Mouse (Mus musculus) embryonic facial prominence, embryonic 12.5 days (tissue): Measurements from ENCODE around the gene Taar8c. TPM values are rescaled to one million over a fixed set of nuclear protein-coding genes. Genes with fewer than 3 reads are reported as not detected.
"Not testable (repeated sequence)": the region's sequence is repeated elsewhere in the genome, so short reads cannot be mapped to it uniquely, and the experiment has no call there.

Experiments used
- ATAC-seq: fragments of 200-750 bp; cut with Nextera tagmentation; 2 replicates; pipeline ENCODE4 v1.8.0; 2017; ENCODE audit not compliant: insufficient number of reproducible peaks, insufficient read depth, low FRiP score, low TSS enrichment
- H3K27ac ChIP-seq: fragments of 300-500 bp; sonication (generic); 2 replicates; pipeline ENCODE4 v1.5.1; 2016; ENCODE audit warnings: mild to moderate bottlenecking
- H3K27me3 ChIP-seq: fragments of 300-500 bp; sonication (generic); 2 replicates; pipeline ENCODE4 v1.6.1; 2016; ENCODE audit warnings: mild to moderate bottlenecking, moderate library complexity
- H3K36me3 ChIP-seq: fragments of 300-500 bp; sonication (generic); 2 replicates; pipeline ENCODE4 v1.6.1; 2016; ENCODE audit warnings: mild to moderate bottlenecking
- H3K4me1 ChIP-seq: fragments of 300-500 bp; sonication (generic); 2 replicates; pipeline ENCODE4 v1.6.1; 2016
- H3K4me2 ChIP-seq: fragments of 300-500 bp; sonication (generic); replicated peaks from 2 replicates; pipeline ENCODE4 v1.6.1; 2016; ENCODE audit warnings: mild to moderate bottlenecking, moderate library complexity
- H3K4me3 ChIP-seq: fragments of 300-500 bp; sonication (generic); 2 replicates; pipeline ENCODE4 v1.5.1; 2016; ENCODE audit warnings: mild to moderate bottlenecking
- H3K9ac ChIP-seq: fragments of 300-500 bp; sonication (generic); 2 replicates; pipeline ENCODE4 v1.6.1; 2016; ENCODE audit warnings: mild to moderate bottlenecking, moderate library complexity
- H3K9me3 ChIP-seq: fragments of 300-500 bp; sonication (generic); 2 replicates; pipeline ENCODE4 v1.6.1; 2016; ENCODE audit warnings: mild to moderate bottlenecking, moderate library complexity
- WGBS: fragments of 180-500 bp; shearing (Covaris S2); methylation state at CpG from one replicate; pipeline ENCODE4 v1.1.7; 2016; 5-methylcytosine and 5-hydroxymethylcytosine counted together
- polyA plus RNA-seq: library from polyadenylated mRNA; unstranded; fragments of >200 nt; fragmentation: Nextera tagmentation; extraction: Ambion mirVana; gene quantifications from 2 replicates; pipeline ENCODE4 v1.2.1, GENCODE M21; 2016

Gene Taar8c
- polyA plus RNA-seq, 1 experiment from 2014 or later, result not detected

DNA sequence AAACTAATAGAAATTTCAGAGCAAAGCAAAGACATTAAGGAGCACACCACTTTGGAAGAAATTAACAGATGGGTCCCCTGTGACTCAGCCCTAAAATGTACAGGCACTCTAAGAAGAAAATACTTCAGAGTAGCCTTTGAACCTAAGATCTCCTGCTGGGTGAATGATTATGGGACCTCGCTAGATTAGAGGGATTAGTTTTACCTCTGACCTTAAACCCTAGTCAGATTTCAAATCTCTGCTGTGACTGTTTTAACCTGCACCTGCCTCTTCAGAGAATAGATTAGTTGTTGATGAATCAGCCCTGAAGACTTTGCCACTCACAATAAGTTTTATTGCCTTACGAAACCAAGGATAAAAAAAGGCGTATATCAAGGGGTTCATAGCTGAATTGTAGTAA lies 6.5 kb upstream of the Taar8c start:
- H3K27me3 ChIP-seq, result no peaks in the 10 kb centered on the region
- no peaks in the 10 kb centered on the region for H3K4me1 ChIP-seq
- 61% methylated on average over 3 of the region's 3 CpGs for WGBS
- no peaks in the 10 kb centered on the region for H3K9me3 ChIP-seq
- H3K36me3 ChIP-seq, result no peaks in the 10 kb centered on the region
- no peak overlapping the region for H3K4me3 ChIP-seq
- ATAC-seq, result no peak
- H3K27ac ChIP-seq, result no peak overlapping the region
- H3K9ac ChIP-seq, result no peak overlapping the region
- H3K4me2 ChIP-seq, result no peak overlapping the region

DNA sequence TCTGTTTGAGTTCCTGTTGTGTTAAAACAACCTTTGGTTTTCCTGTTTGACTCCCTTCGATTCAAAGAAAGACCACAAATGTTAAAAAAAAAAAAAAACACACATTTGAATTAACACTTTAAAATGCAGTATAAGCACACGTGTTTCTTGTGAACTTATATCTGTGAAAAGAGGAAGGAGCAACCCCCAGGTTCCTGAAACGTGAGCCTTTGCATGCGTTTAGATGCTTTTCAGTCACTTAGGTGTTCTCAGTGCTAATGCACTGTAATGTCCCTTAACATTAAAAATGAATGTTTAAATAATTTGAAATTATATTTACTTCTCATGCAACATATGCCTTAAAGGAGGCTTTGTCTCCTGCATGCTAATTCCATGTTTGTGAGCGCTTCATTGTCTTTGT lies 6.0 kb upstream of the Taar8c start:
- WGBS, result 60% methylated on average over 5 of the region's 5 CpGs
- no peak overlapping the region for H3K4me2 ChIP-seq
- no peaks in the 10 kb centered on the region for H3K36me3 ChIP-seq
- no peaks in the 10 kb centered on the region for H3K9me3 ChIP-seq
- H3K4me3 ChIP-seq, result no peak overlapping the region
- H3K9ac ChIP-seq, result no peak overlapping the region
- no peaks in the 10 kb centered on the region for H3K27me3 ChIP-seq
- ATAC-seq, result no peak
- H3K27ac ChIP-seq, result no peak overlapping the region
- H3K4me1 ChIP-seq, result no peaks in the 10 kb centered on the region

DNA sequence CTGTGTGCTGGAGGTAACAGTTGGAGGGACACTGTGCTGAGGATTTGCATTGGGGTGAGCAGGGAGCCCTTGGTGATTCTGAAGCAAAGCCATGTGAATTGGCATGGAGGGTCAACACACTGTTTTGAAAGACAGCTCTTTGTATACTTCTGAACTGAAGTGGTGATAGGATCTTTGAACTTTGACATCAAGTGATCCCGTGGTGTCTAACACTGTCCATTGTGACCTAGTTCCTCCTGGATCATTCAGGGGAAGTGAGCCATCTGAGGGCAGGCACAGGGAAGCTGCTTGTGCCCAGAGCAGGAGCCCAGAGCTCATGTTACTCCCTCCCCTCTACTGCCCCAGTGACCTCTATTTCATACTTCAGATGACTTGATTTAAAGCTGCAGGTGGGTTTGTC lies 1.6 kb upstream of the Taar8c start:
- H3K9me3 ChIP-seq, H3K27me3 ChIP-seq, H3K27ac ChIP-seq, ATAC-seq, H3K9ac ChIP-seq, H3K4me3 ChIP-seq, H3K4me1 ChIP-seq, H3K36me3 ChIP-seq, H3K4me2 ChIP-seq: not testable (repeated sequence)
- 17% methylated on average over 1 of the region's 1 CpGs for WGBS

DNA sequence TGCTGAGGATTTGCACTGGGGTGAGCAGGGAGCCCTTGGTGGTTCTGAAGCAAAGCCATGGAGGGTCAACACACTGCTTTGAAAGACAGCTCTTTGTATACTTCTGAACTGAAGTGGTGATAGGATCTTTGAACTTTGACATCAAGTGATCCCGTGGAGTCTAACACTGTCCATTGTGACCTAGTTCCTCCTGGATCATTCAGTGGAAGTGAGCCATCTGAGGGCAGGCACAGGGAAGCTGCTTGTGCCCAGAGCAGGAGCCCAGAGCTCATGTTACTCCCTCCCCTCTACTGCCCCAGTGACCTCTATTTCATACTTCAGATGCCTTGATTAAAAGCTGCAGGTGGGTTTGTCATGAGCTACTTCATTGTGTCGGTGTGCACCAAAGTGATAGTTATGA lies 4.7 kb downstream of the Taar8c start:
- 34% methylated on average over 2 of the region's 2 CpGs for WGBS
- not testable (repeated sequence) for ATAC-seq, H3K27ac ChIP-seq, H3K4me3 ChIP-seq, H3K36me3 ChIP-seq, H3K4me2 ChIP-seq, H3K4me1 ChIP-seq, H3K9ac ChIP-seq, H3K27me3 ChIP-seq, H3K9me3 ChIP-seq

DNA sequence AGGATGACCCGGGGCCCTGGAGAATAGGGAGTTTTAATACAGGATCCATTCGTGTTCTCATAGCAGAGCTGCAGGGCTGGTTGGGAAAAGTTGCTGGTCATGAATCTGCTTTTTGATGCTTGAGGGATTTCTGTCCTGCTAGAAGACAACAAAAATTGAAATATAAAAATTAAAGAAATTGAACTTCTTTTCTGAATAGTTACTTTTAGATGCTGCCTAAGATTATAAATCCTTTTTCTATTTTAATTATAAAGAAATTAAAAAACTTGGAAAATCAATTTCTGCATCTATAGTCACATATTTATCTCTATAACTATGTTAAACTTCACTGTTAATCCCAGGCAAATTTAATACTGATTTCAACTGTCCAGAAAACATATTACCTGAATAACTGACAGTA lies 9.5 kb downstream of the Taar8c start, which contains the start of gene Taar8b:
TSS of gene Taar8b (minus strand) at position 101 of the 400 bp plus-strand sequence.
- Histone ChIP-seq H3K9ac (no peak within 1 kb of the TSS), H3K27ac (no peak within 1 kb of the TSS), H3K9me3 (no peaks in the 10 kb centered on the region), H3K27me3 (no peaks in the 10 kb centered on the region), H3K4me2 (no peak within 1 kb of the TSS), H3K4me3 (no peak within 1 kb of the TSS), H3K36me3 (no peaks in the 10 kb centered on the region), H3K4me1 (no peaks in the 10 kb centered on the region)
- 70% methylated on average over 2 of the region's 2 CpGs for WGBS
- no peak for ATAC-seq

DNA sequence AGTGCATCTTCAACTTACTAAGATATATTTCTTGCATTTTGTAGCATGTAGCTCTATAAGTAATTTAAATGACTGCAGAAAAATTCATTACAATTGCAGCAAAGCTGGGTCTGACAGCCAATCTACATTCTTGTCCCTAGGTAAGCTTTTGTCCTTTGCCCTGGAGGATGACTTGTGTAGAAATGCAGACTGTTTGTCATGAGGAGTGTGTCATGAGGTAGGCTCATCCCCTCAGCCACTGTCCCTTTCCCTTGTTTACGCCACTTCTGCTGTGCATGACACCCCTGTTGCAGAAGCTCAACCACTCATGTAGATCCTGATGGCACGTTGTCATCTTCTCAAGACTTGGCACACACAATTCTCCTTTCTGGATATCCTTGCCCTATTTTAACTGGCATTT lies 14.5 kb downstream of the Taar8c start:
- Histone ChIP-seq H3K9ac (no peak overlapping the region), H3K4me2 (no peak overlapping the region), H3K9me3 (no peaks in the 10 kb centered on the region), H3K27me3 (no peaks in the 10 kb centered on the region), H3K4me1 (no peaks in the 10 kb centered on the region), H3K4me3 (no peak overlapping the region), H3K27ac (no peak overlapping the region), H3K36me3 (no peaks in the 10 kb centered on the region)
- 93% methylated on average over 2 of the region's 2 CpGs for WGBS
- ATAC-seq, result no peak

DNA sequence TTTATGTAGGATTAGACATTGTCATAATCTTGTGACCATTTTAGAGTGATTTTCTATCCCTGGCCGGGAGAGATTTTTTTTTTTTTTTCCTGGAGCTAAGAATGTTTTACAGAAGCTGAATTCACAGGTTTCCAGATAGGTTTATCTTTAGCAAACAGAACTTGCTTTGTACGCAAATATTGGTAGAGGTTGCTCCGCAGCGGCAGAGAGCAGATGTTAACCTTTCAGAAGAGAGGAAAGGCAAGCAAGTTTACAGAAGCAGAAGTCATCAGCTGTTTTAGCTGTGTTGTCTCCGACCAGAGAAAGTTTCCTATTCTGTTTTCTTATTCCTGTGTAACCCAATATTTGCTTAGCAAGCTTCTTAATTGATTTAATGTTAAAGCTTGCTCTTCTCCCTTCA lies 15.2 kb downstream of the Taar8c start:
- Histone ChIP-seq H3K4me3 (no peak overlapping the region), H3K27ac (no peak overlapping the region), H3K4me1 (no peaks in the 10 kb centered on the region), H3K27me3 (no peaks in the 10 kb centered on the region), H3K9me3 (no peaks in the 10 kb centered on the region), H3K36me3 (no peaks in the 10 kb centered on the region), H3K4me2 (no peak overlapping the region), H3K9ac (no peak overlapping the region)
- no peak for ATAC-seq
- WGBS, result 77% methylated on average over 5 of the region's 5 CpGs

DNA sequence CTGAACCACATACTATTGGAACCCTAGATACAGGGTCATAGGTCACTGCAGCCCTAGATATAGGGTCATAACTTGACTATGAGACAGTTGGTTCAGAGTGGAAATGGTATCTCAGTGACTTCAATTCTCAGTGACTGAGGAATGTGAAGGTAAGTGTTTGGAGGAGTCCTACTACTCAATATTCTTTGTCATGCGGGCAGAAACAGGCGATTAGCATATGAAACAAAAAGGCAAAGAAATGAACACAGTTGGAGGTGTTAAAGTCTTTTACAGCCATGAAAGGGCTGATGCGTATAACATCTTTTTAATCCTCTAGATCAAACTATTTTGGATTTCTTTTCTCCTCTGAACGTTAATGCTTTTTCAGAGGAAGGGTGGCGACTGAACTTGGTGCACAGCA lies 15.8 kb downstream of the Taar8c start:
- Histone ChIP-seq H3K4me1 (no peaks in the 10 kb centered on the region), H3K27ac (no peak overlapping the region), H3K9ac (no peak overlapping the region), H3K4me2 (no peak overlapping the region), H3K36me3 (no peaks in the 10 kb centered on the region), H3K9me3 (no peaks in the 10 kb centered on the region), H3K27me3 (no peaks in the 10 kb centered on the region), H3K4me3 (no peak overlapping the region)
- WGBS, result 81% methylated on average over 5 of the region's 5 CpGs
- ATAC-seq, result no peak

DNA sequence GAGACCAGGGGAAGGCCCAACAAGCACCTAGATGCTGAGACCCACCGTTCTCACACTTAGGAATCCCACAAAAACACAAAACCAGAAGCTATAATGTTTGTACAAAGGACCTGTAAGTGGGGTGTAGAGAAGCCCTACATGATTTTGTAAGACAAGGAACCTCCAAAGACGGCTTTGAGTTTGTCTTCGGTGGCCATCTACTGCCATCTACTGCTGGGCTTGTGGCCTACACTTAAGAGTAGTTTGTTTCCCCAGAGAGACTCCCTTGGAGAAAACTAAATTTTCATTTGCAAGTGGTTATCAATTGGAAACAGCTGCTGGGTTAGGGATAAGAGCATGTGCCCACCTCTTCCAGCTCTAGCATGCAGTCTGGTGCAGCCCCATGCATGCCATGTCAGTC lies 21.5 kb downstream of the Taar8c start:
- Histone ChIP-seq H3K36me3 (no peaks in the 10 kb centered on the region), H3K27me3 (no peaks in the 10 kb centered on the region), H3K27ac (no peak overlapping the region), H3K4me3 (no peak overlapping the region), H3K9me3 (no peaks in the 10 kb centered on the region), H3K4me1 (no peaks in the 10 kb centered on the region), H3K4me2 (no peak overlapping the region), H3K9ac (no peak overlapping the region)
- WGBS, result 41% methylated on average over 3 of the region's 3 CpGs
- no peak for ATAC-seq

DNA sequence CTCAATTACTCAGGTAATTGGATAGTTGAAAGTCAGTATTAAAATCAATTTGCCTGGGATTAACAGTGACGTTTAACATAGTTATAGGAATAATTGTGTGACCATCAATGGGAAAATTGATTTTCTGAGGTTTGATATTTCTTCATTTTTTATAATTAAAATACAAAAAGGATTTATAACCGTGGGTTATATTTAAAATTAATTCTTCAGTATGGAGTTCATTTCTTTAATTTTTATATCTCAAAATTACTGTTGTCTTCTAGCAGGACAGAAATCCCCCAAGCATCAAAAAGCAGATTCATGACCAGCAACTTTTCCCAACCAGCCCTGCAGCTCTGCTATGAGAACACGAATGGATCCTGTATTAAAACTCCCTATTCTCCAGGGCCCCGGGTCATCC lies 25.5 kb downstream of the Taar8c start, which contains the start of gene Taar8a:
TSS of gene Taar8a (plus strand) at position 301 of the 400 bp plus-strand sequence.
- 76% methylated on average over 2 of the region's 4 CpGs for WGBS

DNA sequence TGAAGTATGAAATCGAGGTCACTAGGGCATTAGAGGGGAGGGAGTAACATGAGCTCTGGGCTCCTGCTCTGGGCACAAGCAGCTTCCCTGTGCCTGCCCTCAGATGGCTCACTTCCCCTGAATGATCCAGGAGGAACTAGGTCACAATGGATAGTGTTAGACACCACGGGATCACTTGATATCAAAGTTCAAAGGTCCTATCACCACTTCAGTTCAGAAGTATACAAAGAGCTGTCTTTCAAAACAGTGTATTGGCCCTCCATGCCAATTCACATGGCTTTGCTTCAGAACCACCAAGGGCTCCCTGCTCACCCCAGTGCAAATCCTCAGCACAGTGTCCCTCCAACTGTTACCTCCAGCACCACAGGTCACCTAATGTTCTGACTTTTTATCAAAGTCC lies 27.0 kb downstream of the Taar8c start:
- H3K36me3 ChIP-seq, H3K4me1 ChIP-seq, H3K27me3 ChIP-seq, H3K4me3 ChIP-seq, ATAC-seq, H3K27ac ChIP-seq, H3K9ac ChIP-seq, H3K9me3 ChIP-seq, H3K4me2 ChIP-seq: not testable (repeated sequence)
- 20% methylated on average over 2 of the region's 2 CpGs for WGBS

More for the DNA sequence above, 25.5 kb downstream of the Taar8c start, which contains the start of gene Taar8a:
- H3K4me3 ChIP-seq, H3K36me3 ChIP-seq, H3K27ac ChIP-seq, H3K9me3 ChIP-seq, H3K9ac ChIP-seq, H3K27me3 ChIP-seq, H3K4me2 ChIP-seq, ATAC-seq, H3K4me1 ChIP-seq: not testable (repeated sequence)

DNA sequence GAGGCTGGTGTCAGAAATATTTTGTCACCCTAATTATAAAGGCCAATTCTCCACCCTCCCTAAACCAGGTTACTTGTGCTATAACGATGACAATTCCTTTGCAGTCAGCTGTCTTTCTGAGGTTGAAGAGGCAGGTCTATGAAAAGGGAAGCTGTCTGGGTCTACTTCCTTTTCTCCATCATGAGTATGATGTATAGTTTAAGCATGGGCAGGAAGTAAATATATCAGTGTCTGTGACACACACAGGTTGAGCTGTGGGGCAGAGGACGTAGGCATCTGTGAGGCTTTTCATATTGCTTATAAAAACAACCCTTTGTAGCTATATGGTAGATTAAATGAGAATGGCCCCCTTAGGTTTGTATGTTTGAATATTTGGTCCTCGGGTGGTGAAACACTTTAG lies 42.7 kb downstream of the Taar8c start:
- no peaks in the 10 kb centered on the region for H3K27me3 ChIP-seq
- no peak overlapping the region for H3K27ac ChIP-seq
- H3K9me3 ChIP-seq, result no peaks in the 10 kb centered on the region
- no peak for ATAC-seq
- no peak overlapping the region for H3K4me3 ChIP-seq
- no peaks in the 10 kb centered on the region for H3K4me1 ChIP-seq
- WGBS, result 85% methylated on average over 3 of the region's 3 CpGs
- no peak overlapping the region for H3K9ac ChIP-seq
- H3K4me2 ChIP-seq, result no peak overlapping the region
- no peaks in the 10 kb centered on the region for H3K36me3 ChIP-seq

DNA sequence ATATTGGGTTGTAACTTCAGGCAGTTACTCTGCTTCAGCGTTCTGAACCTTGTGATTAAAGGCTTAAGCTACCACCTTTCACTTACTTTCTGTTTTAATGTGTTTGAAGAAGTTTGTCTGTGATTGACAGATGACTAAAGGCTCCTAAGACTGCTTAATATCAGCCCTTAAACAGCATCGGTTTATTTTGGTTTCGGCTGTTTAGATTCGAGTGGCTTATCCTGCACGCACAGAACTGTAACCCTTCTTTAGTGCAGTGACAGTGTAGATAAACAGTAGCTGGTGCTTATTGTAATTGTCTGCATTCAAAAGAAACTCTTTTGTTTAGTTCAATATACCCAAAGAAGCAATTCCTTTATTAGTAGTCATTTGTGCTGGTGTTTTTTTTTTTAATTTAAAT lies 49.7 kb downstream of the Taar8c start:
- Histone ChIP-seq H3K4me3 (no peak overlapping the region), H3K4me2 (no peak overlapping the region), H3K9me3 (no peaks in the 10 kb centered on the region), H3K4me1 (no peaks in the 10 kb centered on the region), H3K36me3 (no peaks in the 10 kb centered on the region), H3K27me3 (no peaks in the 10 kb centered on the region), H3K27ac (no peak overlapping the region), H3K9ac (no peak overlapping the region)
- WGBS, result 63% methylated on average over 5 of the region's 5 CpGs
- ATAC-seq, result no peak
